Mouse (Mus musculus): ENCODE data around the gene Zfp709.
"Not testable (repeated sequence)": the region's sequence is repeated elsewhere in the genome, so short reads cannot be mapped to it uniquely, and the experiment has no call there.

Zfp709 gene

DNA sequence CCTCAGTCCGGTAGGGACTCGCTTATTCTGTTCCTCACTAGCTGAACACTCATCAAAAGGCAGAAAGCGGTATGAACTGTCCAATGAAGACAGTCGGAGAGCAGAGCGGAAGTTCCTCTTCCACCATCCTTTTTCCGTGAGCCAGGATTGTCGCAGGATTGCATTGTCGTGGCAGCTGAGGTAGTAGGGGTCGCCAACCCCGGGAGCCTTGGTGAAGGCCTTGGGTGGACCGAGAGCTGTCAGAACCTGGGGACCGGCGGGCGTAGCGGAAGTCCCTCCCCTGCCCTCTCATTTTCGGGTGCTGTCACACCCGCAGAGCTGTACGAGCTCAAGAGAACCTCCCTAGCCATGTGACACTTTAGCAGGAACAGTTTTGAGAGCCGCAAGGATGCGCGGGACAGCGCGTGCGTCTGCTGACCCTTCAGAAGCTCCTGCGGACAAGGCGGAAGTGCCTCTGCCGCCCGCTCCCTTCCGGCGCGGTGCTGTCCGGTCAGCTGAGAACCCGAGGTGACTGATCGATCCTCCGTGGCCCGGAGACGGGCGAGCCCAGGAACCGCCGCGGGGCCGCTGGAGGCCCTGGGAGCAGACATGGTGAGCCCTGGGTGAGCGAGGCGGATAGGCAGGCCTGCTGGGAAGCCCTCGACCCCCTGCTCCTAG, at the start of gene Zfp709:
TSS of gene Zfp709 (plus strand) at position 402 of the 657 bp plus-strand sequence.
- peak; percentile 96 for DNase-seq (ENCODE audit: low read depth, low spot score)

DNA sequence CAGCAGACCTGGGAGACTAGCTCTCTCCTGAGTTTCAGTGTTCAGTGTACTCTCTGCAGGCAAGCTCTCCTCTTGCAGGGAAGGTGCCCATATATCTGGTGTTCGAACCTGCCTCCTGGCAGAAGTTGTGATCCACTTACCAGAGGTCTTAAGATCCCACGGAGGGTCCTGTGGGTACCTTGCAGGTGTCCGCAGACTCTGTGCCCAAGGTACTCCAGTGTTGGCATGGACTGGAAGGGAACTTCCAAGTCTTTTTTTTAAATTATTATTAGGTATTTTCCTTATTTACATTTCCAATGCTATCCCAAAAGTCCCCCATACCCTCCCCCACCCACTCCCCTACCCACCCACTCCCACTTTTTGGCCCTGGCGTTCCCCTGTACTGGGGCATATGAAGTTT, 43.6 kb upstream of the Zfp709 start:
- not testable (repeated sequence) for DNase-seq (ENCODE audit: low read depth, low spot score)

DNA sequence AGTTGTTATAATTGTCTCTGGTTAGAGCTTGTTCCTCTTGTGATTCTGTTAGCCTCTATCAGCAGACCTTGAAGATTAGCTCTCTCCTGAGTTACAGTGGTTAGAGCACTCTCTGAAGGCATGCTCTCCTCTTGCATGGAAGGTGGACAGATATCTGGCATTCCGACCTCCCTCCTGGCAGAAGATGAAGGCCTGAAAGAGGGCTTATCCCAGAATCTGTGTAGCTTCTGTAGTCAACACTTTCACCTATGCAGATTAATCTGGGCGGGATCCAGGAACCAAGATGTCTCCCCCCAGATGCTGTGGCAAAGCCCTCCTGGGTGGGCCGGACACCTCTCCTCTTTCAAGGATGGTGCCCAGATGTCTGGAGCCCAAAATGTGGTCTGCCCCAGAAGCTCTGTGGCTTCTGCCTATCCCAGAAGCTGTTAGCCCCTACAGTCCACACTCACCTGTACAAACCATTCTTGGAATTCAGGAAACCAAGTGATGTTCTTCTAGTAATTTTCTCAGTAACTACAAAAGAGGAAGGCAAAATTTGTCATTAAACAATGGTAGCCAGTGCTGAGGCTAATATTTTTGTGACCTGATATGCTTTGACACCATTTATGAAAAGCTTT, 40.5 kb upstream of the Zfp709 start:
- not testable (repeated sequence) for DNase-seq (ENCODE audit: low read depth, low spot score)

DNA sequence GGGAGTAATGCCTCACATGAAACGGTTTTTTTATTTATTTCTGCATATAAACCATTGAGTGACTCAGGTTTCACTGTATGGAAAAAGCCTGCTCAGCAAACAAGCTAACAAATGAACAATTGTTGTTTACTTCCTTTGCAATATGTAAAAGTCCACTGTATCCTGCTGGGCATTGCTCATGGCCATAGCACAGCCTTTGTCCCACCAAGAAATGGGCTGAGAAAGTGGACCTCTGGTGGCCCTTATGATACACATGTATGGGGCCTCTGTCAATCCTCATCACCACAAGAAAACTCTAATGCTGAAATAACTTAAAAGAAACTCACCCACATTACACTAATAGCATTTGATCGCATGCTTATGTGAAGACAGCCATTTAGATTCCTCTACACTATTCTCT, 39.3 kb upstream of the Zfp709 start:
- DNase-seq (ENCODE audit: low read depth, low spot score) = not testable (repeated sequence)

DNA sequence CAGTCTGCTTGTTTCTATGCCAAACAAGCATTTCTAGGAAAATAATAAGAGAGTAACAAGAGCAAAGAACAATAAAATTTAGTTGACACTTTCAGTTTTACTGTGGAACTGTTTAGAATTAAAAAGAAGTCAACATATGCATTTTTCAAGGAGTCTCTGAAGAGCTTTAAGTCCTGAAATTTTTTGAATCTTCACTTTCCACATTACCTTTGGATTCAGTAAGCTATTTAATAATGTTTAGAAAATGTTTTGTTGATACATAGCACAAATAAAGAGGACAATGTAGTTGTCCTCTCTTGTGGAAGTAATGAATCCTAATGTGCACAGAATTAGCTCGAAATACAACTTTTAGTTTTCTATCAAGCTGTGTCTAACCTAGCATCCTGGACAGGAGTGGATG, 37.4 kb upstream of the Zfp709 start:
- not testable (repeated sequence) for DNase-seq (ENCODE audit: low read depth, low spot score)

DNA sequence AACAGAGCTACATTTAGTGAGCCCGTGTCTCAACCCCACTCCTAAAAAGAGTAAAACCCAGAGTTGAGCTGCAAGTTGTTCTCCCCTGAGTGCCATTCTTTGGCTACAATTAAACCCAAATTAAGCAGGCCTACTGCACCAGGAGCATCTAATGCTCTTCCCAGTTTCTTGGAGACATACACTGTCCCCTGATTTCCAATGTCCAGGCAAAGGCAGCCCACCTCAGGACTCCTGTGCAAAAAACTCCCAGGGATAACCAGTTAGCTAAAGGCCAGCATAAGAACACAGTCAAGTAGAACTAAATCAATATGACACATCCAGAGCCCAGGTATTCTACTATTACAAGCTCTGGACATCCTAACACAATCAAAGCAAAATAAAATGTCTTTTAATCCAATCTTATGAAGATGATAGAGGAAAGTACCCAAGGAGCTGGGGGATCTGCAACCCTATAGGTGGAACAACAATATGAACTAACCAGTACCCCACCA, 35.8 kb upstream of the Zfp709 start:
- not testable (repeated sequence) for DNase-seq (ENCODE audit: low read depth, low spot score)

DNA sequence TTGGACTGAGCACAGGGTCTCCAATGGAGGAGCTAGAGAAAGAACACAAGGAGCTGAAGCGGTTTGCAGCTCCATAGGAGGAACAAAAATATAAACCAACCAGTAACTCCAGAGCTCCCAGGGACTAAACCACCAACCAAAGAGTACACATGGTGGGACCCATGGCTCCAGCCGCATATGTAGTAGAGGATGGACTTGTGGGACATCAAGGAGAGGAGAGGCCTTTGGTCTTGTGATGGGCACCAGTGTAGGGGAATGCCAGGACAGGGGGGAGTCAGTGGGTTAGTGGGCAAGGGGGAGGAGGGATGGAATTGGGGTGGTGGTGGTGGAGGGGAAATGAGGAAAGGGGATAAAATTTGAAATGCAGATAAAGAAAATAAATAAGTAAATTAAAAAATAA, 35.1 kb upstream of the Zfp709 start:
- DNase-seq (ENCODE audit: low read depth, low spot score) = not testable (repeated sequence)

DNA sequence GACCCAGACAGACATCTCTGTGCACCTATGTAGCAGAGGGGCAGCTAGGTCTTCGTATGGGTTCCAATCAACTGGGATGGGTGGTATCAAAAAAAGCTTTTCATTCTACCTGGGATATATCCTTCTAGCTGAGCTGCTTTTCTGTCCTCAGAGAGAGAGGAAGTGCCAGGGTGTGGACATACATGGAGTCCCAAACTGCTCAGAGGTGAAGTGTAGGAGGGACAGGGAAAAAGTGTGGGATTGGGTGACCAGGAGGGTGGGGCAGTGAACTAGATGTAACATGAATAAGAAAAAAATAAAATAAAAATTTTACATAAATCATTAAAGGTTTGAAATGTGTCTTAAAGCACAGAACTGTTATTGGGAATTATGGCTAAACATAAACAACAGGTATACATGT, 30.8 kb upstream of the Zfp709 start:
- not testable (repeated sequence) for DNase-seq (ENCODE audit: low read depth, low spot score)

DNA sequence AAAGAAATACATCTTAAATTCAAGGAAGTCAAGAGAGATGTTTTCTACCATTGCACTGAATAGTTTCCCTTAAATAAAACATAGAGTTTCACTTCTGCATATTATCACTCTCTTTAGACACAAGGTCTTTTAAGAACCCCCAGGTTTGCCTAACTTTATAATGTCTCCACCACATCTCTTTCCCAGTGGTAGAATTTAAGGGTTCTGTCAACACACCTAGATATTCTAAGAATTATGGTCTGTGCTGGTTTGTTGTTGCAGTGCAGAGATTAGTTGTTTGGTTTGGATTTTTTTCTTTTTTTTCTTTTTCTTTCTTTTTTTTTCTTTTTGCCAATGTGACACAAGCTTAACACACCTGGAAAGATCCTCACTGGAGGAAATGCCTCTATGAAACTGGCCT, 28.5 kb upstream of the Zfp709 start:
- not testable (repeated sequence) for DNase-seq (ENCODE audit: low read depth, low spot score)

DNA sequence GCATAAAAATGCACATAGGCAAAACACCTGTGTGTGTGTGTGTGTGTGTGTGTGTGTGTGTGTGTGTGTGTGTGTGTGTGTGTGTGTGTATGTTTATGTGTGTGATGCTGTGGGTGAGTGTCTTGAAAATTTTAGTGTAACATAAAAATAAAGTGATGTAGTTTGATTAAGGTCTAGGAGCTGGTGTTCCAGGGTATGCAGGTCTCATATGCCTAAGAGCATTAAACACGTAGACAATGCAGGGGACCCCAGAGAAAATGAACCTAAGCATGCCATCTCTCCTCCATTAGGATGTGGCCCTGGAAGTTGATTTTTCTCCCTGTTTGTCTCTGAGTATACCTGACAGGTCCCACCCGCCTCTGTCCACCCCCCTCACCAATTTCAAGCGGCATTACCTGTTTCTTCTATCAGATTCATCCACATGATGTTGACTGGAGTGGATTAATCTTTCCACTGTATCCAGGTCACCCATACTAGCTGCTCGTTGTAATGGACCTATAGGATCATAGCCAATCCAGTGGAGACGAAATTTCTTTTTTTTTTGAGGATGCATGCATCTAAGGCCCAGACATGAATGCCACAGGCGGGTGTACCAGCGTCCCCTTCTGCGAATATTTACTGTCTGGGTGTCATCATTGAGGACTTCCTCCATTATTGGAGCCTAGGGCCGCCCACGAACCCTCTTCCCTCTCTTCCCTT, 25.0 kb upstream of the Zfp709 start:
- not testable (repeated sequence) for DNase-seq (ENCODE audit: low read depth, low spot score)

DNA sequence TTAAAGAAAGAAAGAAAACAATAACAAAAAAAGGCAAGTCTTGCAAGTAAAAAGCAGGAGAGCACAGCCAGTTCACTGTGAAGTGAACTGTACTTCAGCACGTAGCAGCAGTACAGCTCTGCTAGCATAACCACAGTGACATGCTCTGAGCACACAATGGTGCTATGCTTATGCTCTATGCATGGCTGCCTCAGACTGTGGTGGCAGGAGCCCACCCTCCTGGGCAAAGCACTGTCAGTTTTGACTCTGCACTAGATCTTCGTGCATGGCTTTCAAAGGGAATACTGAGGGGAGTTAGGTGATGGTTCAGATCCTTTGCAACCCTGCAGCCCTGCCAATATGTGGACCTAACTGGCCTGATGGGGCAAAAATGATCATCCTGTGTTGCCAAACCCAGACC, 24.5 kb upstream of the Zfp709 start:
- not testable (repeated sequence) for DNase-seq (ENCODE audit: low read depth, low spot score)

DNA sequence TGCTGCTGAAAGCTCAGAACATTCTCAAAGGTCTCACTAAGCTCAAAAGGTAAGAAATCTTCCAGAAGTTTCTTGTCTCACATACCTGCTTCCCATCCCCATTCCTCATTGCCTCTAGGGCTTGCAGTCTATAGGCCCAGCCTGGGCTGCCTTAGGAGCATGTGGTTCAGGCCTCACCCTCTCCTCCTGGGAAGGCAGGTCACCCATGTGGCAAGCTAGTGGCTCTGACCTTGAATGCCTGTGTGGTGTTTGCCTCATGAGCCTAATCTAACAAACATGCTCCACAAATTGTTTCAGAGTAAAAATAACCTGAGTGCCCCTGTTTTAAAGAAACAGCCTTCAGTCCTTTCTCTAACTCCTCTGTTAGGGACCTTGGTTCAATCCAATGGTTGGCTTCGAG, 20.3 kb upstream of the Zfp709 start:
- DNase-seq (ENCODE audit: low read depth, low spot score) = not testable (repeated sequence)

DNA sequence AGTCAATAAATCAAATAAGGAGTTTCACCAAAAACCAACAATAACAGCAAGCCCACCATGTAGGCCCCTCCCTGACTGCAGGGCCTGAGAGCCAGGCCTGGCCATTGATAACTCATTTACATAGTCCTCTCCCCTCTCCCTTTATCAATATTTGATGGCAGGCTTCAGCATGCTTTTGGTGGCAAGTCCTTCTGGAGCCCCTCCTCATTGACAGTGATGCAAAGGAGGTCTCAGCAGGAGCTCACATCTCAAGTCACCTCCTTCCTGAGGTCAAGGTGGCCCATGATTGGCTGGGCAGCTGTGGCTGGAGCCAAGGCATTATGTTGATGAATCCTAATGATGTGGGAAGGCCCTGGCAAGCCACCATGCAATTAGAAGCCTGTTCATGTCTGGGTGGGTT, 19.8 kb upstream of the Zfp709 start:
- DNase-seq (ENCODE audit: low read depth, low spot score) = not testable (repeated sequence)

DNA sequence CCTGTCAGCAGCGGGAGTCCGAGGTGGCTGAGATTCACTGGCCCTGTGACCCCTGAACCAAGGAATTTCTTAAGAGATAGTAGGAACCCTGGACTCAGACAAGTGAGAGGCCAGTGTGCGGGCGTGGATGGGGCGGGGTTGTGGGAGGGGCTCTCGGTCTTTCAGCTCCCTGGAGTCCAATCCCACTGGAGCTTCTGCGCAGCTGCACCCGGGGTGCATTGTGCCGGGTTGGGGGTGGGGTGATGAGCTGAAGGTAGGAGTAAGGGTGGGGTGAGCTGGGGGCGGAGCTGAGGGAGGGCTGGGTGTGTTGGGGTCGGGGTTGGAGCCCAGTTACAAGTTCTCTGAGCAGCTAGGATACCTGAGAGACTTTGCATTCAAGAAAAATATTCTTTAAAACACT, 18.8 kb downstream of the Zfp709 start:
- DNase-seq (ENCODE audit: low read depth, low spot score) = not testable (repeated sequence)

DNA sequence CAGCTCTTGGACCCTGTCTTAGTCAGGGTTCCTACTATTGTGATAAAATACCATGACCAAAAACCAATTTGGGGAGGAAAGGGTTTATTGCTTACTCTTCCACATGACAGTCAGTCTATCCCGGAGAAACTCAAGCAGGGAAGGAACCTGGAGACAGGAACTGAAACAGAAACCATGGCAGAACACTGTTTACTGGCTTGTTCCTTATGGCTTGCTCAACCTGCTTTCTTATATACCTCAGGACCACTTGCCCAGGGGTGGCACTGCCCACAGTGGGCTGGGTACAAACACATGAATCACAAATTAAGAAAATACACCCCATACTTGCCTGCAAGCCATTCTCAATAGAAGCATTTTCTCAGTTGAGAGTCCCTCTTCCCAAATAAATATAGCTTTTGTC, 21.3 kb downstream of the Zfp709 start:
- not testable (repeated sequence) for DNase-seq (ENCODE audit: low read depth, low spot score)

DNA sequence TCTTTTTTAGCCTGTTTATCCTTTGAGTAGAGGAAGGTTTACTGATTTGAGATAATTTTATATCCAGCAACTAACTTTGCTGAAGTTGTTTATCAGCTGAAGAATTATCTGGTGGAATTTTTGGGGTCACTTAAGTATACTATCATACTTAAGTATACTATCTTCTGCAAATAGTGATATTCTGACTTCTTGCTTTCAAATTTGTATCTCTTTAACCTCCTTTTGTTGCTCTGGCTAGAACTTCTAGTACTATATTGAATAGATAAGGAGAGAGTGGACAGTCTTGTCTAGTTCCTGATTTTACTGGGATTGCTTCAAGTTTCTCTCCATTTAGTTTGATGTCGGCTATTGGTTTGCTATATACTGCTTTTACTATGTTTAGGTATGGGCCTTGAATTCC, 25.0 kb downstream of the Zfp709 start:
- DNase-seq (ENCODE audit: low read depth, low spot score) = no peak

DNA sequence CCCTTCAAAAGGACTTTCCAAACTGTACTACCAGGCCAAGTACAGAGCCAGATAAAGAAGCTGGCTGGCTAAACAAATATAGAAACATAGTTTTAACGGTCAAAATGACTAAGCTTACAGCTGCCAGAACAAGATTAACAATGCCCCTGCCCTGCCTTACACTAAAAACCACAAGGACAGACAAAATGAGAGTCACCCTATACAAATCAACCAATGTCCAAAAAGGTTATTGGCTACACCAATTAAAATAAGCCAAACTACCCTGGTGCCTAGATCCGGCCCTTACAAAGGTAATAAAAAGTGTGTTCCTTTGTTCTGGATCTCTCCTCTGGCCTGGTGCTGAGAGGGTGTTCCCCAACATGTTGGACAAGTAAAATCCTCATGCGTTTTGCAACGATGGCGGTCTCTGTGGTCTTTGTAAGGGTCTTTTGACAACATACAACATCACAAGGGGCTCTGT, 26.0 kb downstream of the Zfp709 start:
- DNase-seq (ENCODE audit: low read depth, low spot score) = no peak

DNA sequence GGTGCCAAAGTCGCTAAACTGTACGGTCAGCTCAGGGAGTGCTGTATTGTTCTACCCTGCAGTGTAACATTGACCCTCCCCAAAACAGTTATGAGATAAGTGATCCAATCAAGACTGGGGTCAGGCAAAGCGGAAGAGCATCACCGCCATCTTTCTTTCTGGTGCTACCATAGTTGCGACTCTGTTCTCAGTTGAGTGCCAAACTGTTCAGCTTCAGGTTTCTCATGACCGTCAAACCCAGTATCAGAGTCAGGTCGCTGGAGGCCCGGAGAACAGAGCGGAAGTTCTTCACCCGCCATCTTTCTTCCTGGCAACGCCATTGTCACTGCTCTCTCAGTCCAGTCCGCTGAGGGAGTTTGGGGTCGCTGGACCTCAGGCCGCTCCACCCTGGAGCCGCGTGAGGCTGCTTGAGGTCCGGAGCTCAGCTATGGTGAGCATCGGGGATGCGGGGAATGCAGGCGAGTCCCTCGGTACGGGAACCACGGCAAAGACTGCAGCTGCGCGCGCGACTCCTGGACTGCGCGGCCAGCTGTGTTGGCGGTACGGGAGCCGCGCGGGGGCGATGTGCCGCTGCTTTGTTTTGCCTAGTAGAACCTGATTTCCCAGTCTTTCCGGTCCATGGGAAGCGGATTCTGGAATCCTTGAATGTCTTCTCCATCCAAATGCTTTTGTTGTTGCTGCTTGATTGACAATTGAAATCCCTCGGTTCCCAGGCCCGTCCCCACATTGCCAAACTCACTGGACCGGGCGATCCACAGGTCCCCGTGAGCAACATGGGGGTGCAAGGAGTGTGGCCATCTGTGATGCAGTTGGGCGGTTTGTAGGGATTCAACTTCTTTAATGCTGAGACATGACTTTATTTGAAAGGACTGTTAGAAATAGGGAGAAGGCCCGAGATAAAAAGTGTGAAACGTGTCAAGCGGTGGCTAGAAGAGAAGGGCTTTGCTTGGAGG, 26.8 kb downstream of the Zfp709 start, which contains the start of the genes Zfp882 and Zfp617:
TSS of gene Zfp882 (plus strand) at position 300 of the 953 bp plus-strand sequence.
TSS of gene Zfp617 (plus strand) at position 327 of the 953 bp plus-strand sequence.
- DNase-seq (ENCODE audit: low read depth, low spot score) = peak; percentile 98

DNA sequence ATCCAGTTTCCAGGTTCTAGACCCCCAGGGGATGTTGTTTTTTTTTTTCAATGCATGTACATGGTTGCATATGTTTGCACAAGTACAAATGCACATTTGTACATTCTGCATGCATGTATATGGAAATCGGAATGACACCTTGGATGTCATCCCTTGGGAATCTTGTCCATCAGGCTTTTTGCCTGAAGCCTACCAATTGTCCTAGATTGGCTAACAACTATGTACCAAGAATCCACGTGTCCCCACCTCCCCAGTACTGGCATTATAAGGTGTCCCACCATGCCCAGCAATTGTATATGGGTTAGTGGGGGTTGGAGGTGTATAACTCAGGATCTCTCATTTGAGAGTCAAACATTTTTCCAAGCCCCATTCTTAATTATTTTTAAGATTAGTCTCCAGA, 30.5 kb downstream of the Zfp709 start:
- DNase-seq (ENCODE audit: low read depth, low spot score) = no peak

DNA sequence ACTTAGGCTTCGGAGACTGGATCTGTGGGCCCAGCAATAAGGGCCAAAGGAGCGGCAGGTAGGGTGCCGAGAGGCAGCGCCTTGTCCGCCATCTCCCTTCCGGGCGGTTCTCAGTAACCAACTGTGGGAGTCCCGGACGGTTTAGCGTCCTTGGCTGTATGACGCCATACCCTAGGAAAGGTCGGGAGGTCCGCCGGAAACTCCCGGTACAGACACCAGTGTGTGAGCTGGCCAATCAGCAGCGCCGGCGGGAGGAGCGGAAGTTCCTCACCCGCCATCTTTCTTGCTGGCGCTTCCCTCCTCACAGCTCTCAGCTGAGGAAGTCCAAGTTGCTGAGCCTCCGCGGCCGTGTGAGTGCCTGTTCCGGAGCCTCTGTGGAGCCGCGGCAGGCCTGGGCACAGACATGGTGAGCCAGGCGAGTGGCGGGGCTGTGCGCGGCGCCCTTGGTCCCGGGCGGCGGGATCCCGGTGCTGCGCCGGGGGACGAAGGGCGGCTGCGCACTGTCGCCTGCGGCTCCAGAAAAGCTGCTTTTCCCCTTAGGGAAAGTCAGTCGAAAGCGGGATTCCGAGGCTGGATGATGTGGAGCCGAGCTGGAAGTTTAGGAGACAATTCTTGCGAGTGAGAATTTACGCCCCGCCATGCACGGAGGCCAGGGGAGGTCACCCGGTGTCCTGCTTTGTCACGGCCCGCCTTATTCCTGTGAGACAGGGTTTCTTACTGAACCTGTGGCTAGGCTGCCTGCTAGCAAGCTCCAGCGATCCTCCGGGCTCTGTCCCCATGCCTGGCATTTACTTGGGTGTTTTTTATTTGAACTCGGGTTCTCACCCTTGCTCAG, 41.0 kb downstream of the Zfp709 start:
- peak; percentile 99 for DNase-seq (ENCODE audit: low read depth, low spot score)

All from brain, adult 2 months (tissue).